Mouse (Mus musculus) ES-E14 (cell line): ENCODE data around the gene Rpl13a.

Source experiments
- CHD2 ChIP-seq: IDR thresholded peaks from 2 replicates; pipeline ENCODE4 v1.6.1; 2014; ENCODE audit warnings: mild to moderate bottlenecking, low read depth, low read length, inconsistent platforms
- HCFC1 ChIP-seq: IDR thresholded peaks from 2 replicates; pipeline ENCODE4 v1.6.1; 2012; ENCODE audit warnings: low read length, inconsistent platforms, borderline replicate concordance; ENCODE audit not compliant: insufficient read depth
- MAFK ChIP-seq: IDR thresholded peaks from 2 replicates; pipeline ENCODE4 v1.6.1; 2014; ENCODE audit warnings: mild to moderate bottlenecking, low read depth, low read length, inconsistent platforms; ENCODE audit not compliant: insufficient read depth
- ZC3H11A ChIP-seq: IDR thresholded peaks from 2 replicates; pipeline ENCODE4 v1.6.1; 2012; ENCODE audit warnings: low read depth, mild to moderate bottlenecking, inconsistent platforms, low read length, borderline replicate concordance
- ZNF384 ChIP-seq: IDR thresholded peaks from 2 replicates; pipeline ENCODE4 v1.6.1; 2012; ENCODE audit warnings: low read depth, low read length, inconsistent platforms

- TF ChIP-seq ZNF384 (no peak), HCFC1 (no peak), CHD2 (no peak), ZC3H11A (no peak), MAFK (no peak)
These were observed 21.8 kb upstream of the Rpl13a start for GRCm38 (mm10) chr7:45150321-45150720.
